Mouse (Mus musculus): ENCODE results near the gene Tppp3. TPM values are rescaled to one million over a fixed set of nuclear protein-coding genes. Genes with fewer than 3 reads are reported as not detected.

The Tppp3 gene
- polyA plus RNA-seq, 1 experiment from 2014 or later = 256 TPM

DNA sequence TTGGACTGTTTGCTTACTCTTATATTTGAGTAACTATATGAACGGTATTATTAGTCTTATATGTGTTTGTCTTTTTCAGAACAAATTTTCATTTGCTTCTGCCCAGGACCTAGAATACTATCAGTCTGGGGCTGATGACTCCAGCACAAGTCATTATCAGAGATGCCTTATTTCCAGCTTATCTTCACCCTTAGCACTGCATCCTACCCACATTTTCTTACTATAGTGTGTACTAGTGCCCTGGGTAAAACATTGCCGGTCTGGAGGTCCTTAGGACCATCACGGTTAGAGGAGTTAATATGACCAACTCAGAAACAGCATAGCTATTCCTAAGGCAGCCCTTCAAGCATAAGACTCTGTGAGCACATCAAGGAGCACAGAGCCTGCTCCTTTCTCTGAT lies 23.1 kb downstream of the Tppp3 start:
- no peak for ATAC-seq
- no peaks in the 10 kb centered on the region for H3K27me3 ChIP-seq (replicated peaks; ENCODE audit: control insufficient read depth, insufficient read depth, low read length)
- peaks cover 12% of the 10 kb centered on the region for H3K4me1 ChIP-seq (ENCODE audit: control insufficient read depth, insufficient read depth, low read depth, low read length)
- no peaks in the 10 kb centered on the region for H3K36me3 ChIP-seq (ENCODE audit: control insufficient read depth, insufficient read depth, low read length)
- no peaks in the 10 kb centered on the region for H3K9me3 ChIP-seq (ENCODE audit: control insufficient read depth, low read length)
- no peak overlapping the region for H3K4me3 ChIP-seq (ENCODE audit: low read length)
- no peak overlapping the region for H3K4me2 ChIP-seq (ENCODE audit: low read length)
- 94% methylated on average over 3 of the region's 3 CpGs for WGBS
- H3K9ac ChIP-seq (ENCODE audit: low read depth, low read length) = no peak overlapping the region
- no peak overlapping the region for H3K27ac ChIP-seq (ENCODE audit: low read depth, low read length)

- Histone ChIP-seq H3K9ac (ENCODE audit: low read depth, low read length) (no peak overlapping the region; the same call in 1 of the 2 replicates), H3K9me3 (ENCODE audit: control insufficient read depth, low read length) (no peaks in the 10 kb centered on the region), H3K27me3 (replicated peaks; ENCODE audit: control insufficient read depth, insufficient read depth, low read length) (no peaks in the 10 kb centered on the region), H3K36me3 (ENCODE audit: control insufficient read depth, insufficient read depth, low read length) (no peaks in the 10 kb centered on the region), H3K4me2 (ENCODE audit: low read length) (peak overlapping the region; percentile 28), H3K4me3 (ENCODE audit: low read length) (no peak overlapping the region), H3K27ac (ENCODE audit: low read depth, low read length) (peak overlapping the region; percentile 61), H3K4me1 (ENCODE audit: control insufficient read depth, insufficient read depth, low read depth, low read length) (peaks cover 12% of the 10 kb centered on the region)
- WGBS = 7% methylated on average over 4 of the region's 4 CpGs
- ATAC-seq = no peak
These were observed 25.2 kb downstream of the Tppp3 start for GRCm38 (mm10) chr8:105446127-105446552.

DNA sequence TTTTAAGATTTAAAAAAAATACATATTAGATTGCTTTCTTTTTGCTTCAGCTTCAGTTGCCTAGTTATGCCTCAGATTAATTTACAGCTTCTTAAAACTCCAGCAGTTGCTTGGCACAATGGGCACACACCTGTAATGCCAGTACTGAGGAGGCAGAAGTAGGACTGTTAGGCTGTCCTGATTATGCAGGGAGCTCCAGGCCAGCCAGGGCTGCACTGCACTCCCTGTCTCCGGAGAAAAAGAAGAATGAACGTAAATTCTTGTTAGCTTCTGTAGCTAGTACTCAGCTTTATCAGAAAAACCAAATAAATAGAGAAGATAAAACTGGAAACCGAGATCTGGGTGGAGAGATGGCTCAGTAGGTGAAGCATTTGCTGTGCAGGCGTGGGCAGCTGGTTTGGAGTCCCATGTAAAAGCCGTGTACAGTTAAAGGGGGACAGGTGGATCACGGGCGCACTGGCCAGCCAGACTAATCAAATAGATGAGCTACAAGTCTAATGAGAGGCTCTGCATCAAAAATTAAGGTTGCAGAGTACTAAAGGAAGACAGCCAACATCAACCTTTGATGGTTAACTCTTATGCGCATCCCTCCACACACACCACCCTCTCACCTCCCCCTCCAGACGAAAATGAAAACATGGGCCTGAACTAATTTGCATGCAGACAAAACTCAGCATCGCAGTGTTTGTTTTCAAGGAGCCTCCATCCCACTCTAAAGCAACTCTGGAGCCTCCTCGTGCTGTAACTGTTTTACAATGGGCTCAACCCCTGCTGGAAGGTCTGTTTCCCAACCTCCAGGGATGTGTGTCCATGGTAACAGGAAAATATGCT lies 25.8 kb downstream of the Tppp3 start:
- Histone ChIP-seq H3K9me3 (ENCODE audit: control insufficient read depth, low read length) (no peaks in the 10 kb centered on the region), H3K4me3 (ENCODE audit: low read length) (no peak overlapping the region), H3K36me3 (ENCODE audit: control insufficient read depth, insufficient read depth, low read length) (no peaks in the 10 kb centered on the region), H3K27ac (ENCODE audit: low read depth, low read length) (peak overlapping the region; percentile 61), H3K9ac (ENCODE audit: low read depth, low read length) (no peak overlapping the region; the same call in 1 of the 2 replicates), H3K4me1 (ENCODE audit: control insufficient read depth, insufficient read depth, low read depth, low read length) (peaks cover 12% of the 10 kb centered on the region), H3K27me3 (replicated peaks; ENCODE audit: control insufficient read depth, insufficient read depth, low read length) (no peaks in the 10 kb centered on the region), H3K4me2 (ENCODE audit: low read length) (peak overlapping the region; percentile 28)
- 11% methylated on average over 11 of the region's 11 CpGs for WGBS
- ATAC-seq = peak; percentile 75

- WGBS = 95% methylated on average over 5 of the region's 5 CpGs
- Histone ChIP-seq H3K9me3 (ENCODE audit: control insufficient read depth, low read length) (no peaks in the 10 kb centered on the region), H3K36me3 (ENCODE audit: control insufficient read depth, insufficient read depth, low read length) (no peaks in the 10 kb centered on the region), H3K27me3 (replicated peaks; ENCODE audit: control insufficient read depth, insufficient read depth, low read length) (no peaks in the 10 kb centered on the region), H3K4me1 (ENCODE audit: control insufficient read depth, insufficient read depth, low read depth, low read length) (peaks cover 12% of the 10 kb centered on the region), H3K4me3 (ENCODE audit: low read length) (no peak overlapping the region), H3K9ac (ENCODE audit: low read depth, low read length) (no peak overlapping the region), H3K27ac (ENCODE audit: low read depth, low read length) (no peak overlapping the region), H3K4me2 (ENCODE audit: low read length) (no peak overlapping the region)
- ATAC-seq = no peak
These were observed 28.7 kb downstream of the Tppp3 start for GRCm38 (mm10) chr8:105442661-105443060.

- Histone ChIP-seq H3K27me3 (replicated peaks; ENCODE audit: control insufficient read depth, insufficient read depth, low read length) (no peaks in the 10 kb centered on the region), H3K9ac (ENCODE audit: low read depth, low read length) (no peak overlapping the region), H3K4me3 (ENCODE audit: low read length) (no peak overlapping the region), H3K4me2 (ENCODE audit: low read length) (no peak overlapping the region), H3K36me3 (ENCODE audit: control insufficient read depth, insufficient read depth, low read length) (no peaks in the 10 kb centered on the region), H3K27ac (ENCODE audit: low read depth, low read length) (no peak overlapping the region), H3K4me1 (ENCODE audit: control insufficient read depth, insufficient read depth, low read depth, low read length) (peaks cover 12% of the 10 kb centered on the region), H3K9me3 (ENCODE audit: control insufficient read depth, low read length) (no peaks in the 10 kb centered on the region)
- ATAC-seq = no peak
- 11% methylated on average over 6 of the region's 6 CpGs for WGBS
These were observed 29.9 kb downstream of the Tppp3 start for GRCm38 (mm10) chr8:105441433-105441832.

DNA sequence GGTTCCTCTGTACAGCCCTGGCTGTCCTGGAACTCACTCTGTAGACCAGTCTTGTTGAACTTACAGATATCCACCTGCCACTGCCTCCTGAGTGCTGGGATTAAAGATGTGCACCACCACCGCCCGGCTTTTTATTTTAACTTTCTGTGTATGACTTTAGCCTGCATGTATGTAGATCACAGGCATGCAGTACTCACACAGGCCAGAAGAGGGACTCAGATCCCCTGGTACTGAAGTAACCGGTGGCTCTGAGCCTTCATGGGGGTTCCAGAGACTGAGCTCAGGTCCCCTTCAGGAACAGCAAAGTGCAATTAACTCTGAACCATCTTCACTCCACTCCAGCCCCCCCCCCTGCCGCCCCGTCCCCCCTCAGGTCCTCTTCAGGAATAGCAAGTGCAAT lies 32.5 kb downstream of the Tppp3 start:
- H3K4me2 ChIP-seq (ENCODE audit: low read length) = no peak overlapping the region
- H3K4me1 ChIP-seq (ENCODE audit: control insufficient read depth, insufficient read depth, low read depth, low read length) = peaks cover under 1% of the 10 kb centered on the region
- ATAC-seq = no peak
- 35% methylated on average over 5 of the region's 5 CpGs for WGBS
- H3K36me3 ChIP-seq (ENCODE audit: control insufficient read depth, insufficient read depth, low read length) = no peaks in the 10 kb centered on the region
- H3K4me3 ChIP-seq (ENCODE audit: low read length) = no peak overlapping the region
- H3K9ac ChIP-seq (ENCODE audit: low read depth, low read length) = no peak overlapping the region
- H3K9me3 ChIP-seq (ENCODE audit: control insufficient read depth, low read length) = no peaks in the 10 kb centered on the region
- H3K27me3 ChIP-seq (replicated peaks; ENCODE audit: control insufficient read depth, insufficient read depth, low read length) = no peaks in the 10 kb centered on the region
- no peak overlapping the region for H3K27ac ChIP-seq (ENCODE audit: low read depth, low read length)

- Histone ChIP-seq H3K9ac (ENCODE audit: low read depth, low read length) (no peak overlapping the region), H3K4me3 (ENCODE audit: low read length) (no peak overlapping the region), H3K4me1 (ENCODE audit: control insufficient read depth, insufficient read depth, low read depth, low read length) (peaks cover 13% of the 10 kb centered on the region), H3K9me3 (ENCODE audit: control insufficient read depth, low read length) (no peaks in the 10 kb centered on the region), H3K27ac (ENCODE audit: low read depth, low read length) (no peak overlapping the region), H3K36me3 (ENCODE audit: control insufficient read depth, insufficient read depth, low read length) (no peaks in the 10 kb centered on the region), H3K27me3 (replicated peaks; ENCODE audit: control insufficient read depth, insufficient read depth, low read length) (no peaks in the 10 kb centered on the region; the same call in 1 of the 2 replicates), H3K4me2 (ENCODE audit: low read length) (no peak overlapping the region)
- no peak for ATAC-seq
- 84% methylated on average over 5 of the region's 5 CpGs for WGBS
These were observed 34.1 kb downstream of the Tppp3 start for GRCm38 (mm10) chr8:105437078-105437748.

- no peak overlapping the region for H3K27ac ChIP-seq (ENCODE audit: low read depth, low read length)
- H3K4me2 ChIP-seq (ENCODE audit: low read length) = no peak overlapping the region
- no peaks in the 10 kb centered on the region; the same call in 1 of the 2 replicates for H3K27me3 ChIP-seq (replicated peaks; ENCODE audit: control insufficient read depth, insufficient read depth, low read length)
- no peaks in the 10 kb centered on the region for H3K36me3 ChIP-seq (ENCODE audit: control insufficient read depth, insufficient read depth, low read length)
- no peak overlapping the region for H3K4me3 ChIP-seq (ENCODE audit: low read length)
- H3K9me3 ChIP-seq (ENCODE audit: control insufficient read depth, low read length) = no peaks in the 10 kb centered on the region
- WGBS = 70% methylated on average over 5 of the region's 5 CpGs
- no peak for ATAC-seq
- no peak overlapping the region for H3K9ac ChIP-seq (ENCODE audit: low read depth, low read length)
- H3K4me1 ChIP-seq (ENCODE audit: control insufficient read depth, insufficient read depth, low read depth, low read length) = peaks cover 13% of the 10 kb centered on the region
These were observed 35.1 kb downstream of the Tppp3 start for GRCm38 (mm10) chr8:105436218-105436617.

DNA sequence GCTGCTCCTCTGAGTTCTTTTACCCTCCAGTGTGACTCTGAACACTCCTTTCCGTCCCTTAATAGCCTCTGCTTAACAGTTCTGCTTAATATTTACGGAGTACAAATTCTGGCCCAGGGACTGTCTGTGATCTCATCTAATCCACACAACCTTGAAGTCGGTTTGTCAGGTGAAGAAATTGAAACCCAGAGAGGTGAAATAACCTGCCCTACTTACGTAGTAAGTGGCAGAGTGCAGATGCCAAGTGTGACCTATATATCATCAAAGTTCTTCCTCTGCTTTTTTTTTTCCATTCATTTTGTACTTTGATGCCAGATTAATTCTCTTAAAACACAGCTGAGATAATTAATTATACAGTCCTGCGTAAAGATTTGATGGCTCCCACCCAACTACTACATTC lies 37.2 kb downstream of the Tppp3 start:
- Histone ChIP-seq H3K4me1 (ENCODE audit: control insufficient read depth, insufficient read depth, low read depth, low read length) (peaks cover 13% of the 10 kb centered on the region), H3K27ac (ENCODE audit: low read depth, low read length) (no peak overlapping the region; the same call in 1 of the 2 replicates), H3K9me3 (ENCODE audit: control insufficient read depth, low read length) (no peaks in the 10 kb centered on the region), H3K36me3 (ENCODE audit: control insufficient read depth, insufficient read depth, low read length) (no peaks in the 10 kb centered on the region), H3K9ac (ENCODE audit: low read depth, low read length) (no peak overlapping the region), H3K4me3 (ENCODE audit: low read length) (no peak overlapping the region), H3K27me3 (replicated peaks; ENCODE audit: control insufficient read depth, insufficient read depth, low read length) (no peaks in the 10 kb centered on the region; the same call in 1 of the 2 replicates), H3K4me2 (ENCODE audit: low read length) (no peak overlapping the region)
- no peak for ATAC-seq
- 61% methylated on average over 5 of the region's 5 CpGs for WGBS
